Mouse (Mus musculus): Measurements from ENCODE around the gene Gucy2c. TPM values are rescaled to one million over a fixed set of nuclear protein-coding genes. Genes with fewer than 3 reads are reported as not detected.

The Gucy2c gene
- polyA plus RNA-seq, 1 experiment from 2014 or later, result 0.05 TPM

GRCm38 (mm10) chr6:136809673-136810072 lies 28.1 kb upstream of the Gucy2c start:
- Histone ChIP-seq H3K4me3 (peak overlapping the region; percentile 85; the same call in 1 of the 2 replicates), H3K4me1 (replicated peaks) (peaks cover 24% of the 10 kb centered on the region), H3K27me3 (ENCODE audit: insufficient read depth, poor library complexity, severe bottlenecking) (no peaks in the 10 kb centered on the region), H3K27ac (no peak overlapping the region), H3K36me3 (peaks cover 47% of the 10 kb centered on the region), H3K9me3 (no peaks in the 10 kb centered on the region)
- no peak for DNase-seq (ENCODE audit: low spot score)
- 77% methylated on average over 13 of the region's 13 CpGs for WGBS

GRCm38 (mm10) chr6:136809077-136809476 lies 27.5 kb upstream of the Gucy2c start:
- Histone ChIP-seq H3K27me3 (ENCODE audit: insufficient read depth, poor library complexity, severe bottlenecking) (no peaks in the 10 kb centered on the region), H3K4me1 (replicated peaks) (peaks cover 26% of the 10 kb centered on the region), H3K27ac (peak overlapping the region; percentile 85; the same call in 1 of the 2 replicates), H3K36me3 (peaks cover 41% of the 10 kb centered on the region), H3K9me3 (no peaks in the 10 kb centered on the region), H3K4me3 (peak overlapping the region; percentile 85)
- 41% methylated on average over 14 of the region's 14 CpGs for WGBS
- no peak for DNase-seq (ENCODE audit: low spot score)

GRCm38 (mm10) chr6:136808631-136809046 lies 27.1 kb upstream of the Gucy2c start:
- peaks cover 26% of the 10 kb centered on the region for H3K4me1 ChIP-seq (replicated peaks)
- peak; percentile 23 for DNase-seq (ENCODE audit: low spot score)
- peak overlapping the region; percentile 85 for H3K27ac ChIP-seq
- no peaks in the 10 kb centered on the region for H3K9me3 ChIP-seq
- 1% methylated on average over 28 of the region's 28 CpGs for WGBS
- H3K27me3 ChIP-seq (ENCODE audit: insufficient read depth, poor library complexity, severe bottlenecking), result no peaks in the 10 kb centered on the region
- peaks cover 37% of the 10 kb centered on the region for H3K36me3 ChIP-seq
- peak overlapping the region; percentile 85 for H3K4me3 ChIP-seq

- DNase-seq (ENCODE audit: low spot score), result peak; percentile 97
- peak within 1 kb of the TSS; percentile 85 for H3K27ac ChIP-seq
- peaks cover 31% of the 10 kb centered on the region for H3K36me3 ChIP-seq
- H3K9me3 ChIP-seq, result no peaks in the 10 kb centered on the region
- peaks cover 32% of the 10 kb centered on the region for H3K4me1 ChIP-seq (replicated peaks)
- no peaks in the 10 kb centered on the region for H3K27me3 ChIP-seq (ENCODE audit: insufficient read depth, poor library complexity, severe bottlenecking)
- peak within 1 kb of the TSS; percentile 85 for H3K4me3 ChIP-seq
- under 1% methylated on average over 34 of the region's 34 CpGs for WGBS
Observed at GRCm38 (mm10) chr6:136808014-136808417, 26.5 kb upstream of the Gucy2c start, which contains the start of gene H2afj. H2afj (plus strand) TSS chr6:136808244.

GRCm38 (mm10) chr6:136807395-136808013 lies 25.9 kb upstream of the Gucy2c start:
- Histone ChIP-seq H3K9me3 (no peaks in the 10 kb centered on the region), H3K36me3 (peaks cover 26% of the 10 kb centered on the region), H3K27me3 (ENCODE audit: insufficient read depth, poor library complexity, severe bottlenecking) (no peaks in the 10 kb centered on the region), H3K4me1 (replicated peaks) (peaks cover 35% of the 10 kb centered on the region), H3K4me3 (peak overlapping the region; percentile 85), H3K27ac (peak overlapping the region; percentile 85)
- DNase-seq (ENCODE audit: low spot score), result peak; percentile 20
- WGBS, result 23% methylated on average over 18 of the region's 18 CpGs

GRCm38 (mm10) chr6:136806819-136807218 lies 25.3 kb upstream of the Gucy2c start:
- H3K27ac ChIP-seq, result peak overlapping the region; percentile 85
- 0 out of 2 replicates have a peak overlapping the region, but pooled peaks have one; percentile 85 for H3K4me3 ChIP-seq
- no peaks in the 10 kb centered on the region for H3K9me3 ChIP-seq
- H3K27me3 ChIP-seq (ENCODE audit: insufficient read depth, poor library complexity, severe bottlenecking), result no peaks in the 10 kb centered on the region
- 62% methylated on average over 5 of the region's 5 CpGs for WGBS
- no peak for DNase-seq (ENCODE audit: low spot score)
- peaks cover 19% of the 10 kb centered on the region for H3K36me3 ChIP-seq
- peaks cover 35% of the 10 kb centered on the region for H3K4me1 ChIP-seq (replicated peaks)

GRCm38 (mm10) chr6:136805409-136805775 lies 23.8 kb upstream of the Gucy2c start:
- 90% methylated on average over 1 of the region's 1 CpGs for WGBS
- peaks cover 8% of the 10 kb centered on the region; the same call in 1 of the 2 replicates for H3K36me3 ChIP-seq
- H3K4me1 ChIP-seq (replicated peaks), result peaks cover 35% of the 10 kb centered on the region
- H3K27me3 ChIP-seq (ENCODE audit: insufficient read depth, poor library complexity, severe bottlenecking), result no peaks in the 10 kb centered on the region
- no peak overlapping the region for H3K4me3 ChIP-seq
- no peak for DNase-seq (ENCODE audit: low spot score)
- H3K9me3 ChIP-seq, result no peaks in the 10 kb centered on the region
- H3K27ac ChIP-seq, result no peak overlapping the region

- Histone ChIP-seq H3K4me1 (replicated peaks) (peaks cover 35% of the 10 kb centered on the region), H3K27ac (peak overlapping the region; percentile 100), H3K4me3 (peak overlapping the region; percentile 76), H3K27me3 (ENCODE audit: insufficient read depth, poor library complexity, severe bottlenecking) (no peaks in the 10 kb centered on the region), H3K9me3 (no peaks in the 10 kb centered on the region), H3K36me3 (peaks cover 3% of the 10 kb centered on the region; the same call in 1 of the 2 replicates)
- DNase-seq (ENCODE audit: low spot score), result no peak
- WGBS, result 39% methylated on average over 9 of the region's 9 CpGs
Observed at GRCm38 (mm10) chr6:136804705-136805408, 23.3 kb upstream of the Gucy2c start.

- Histone ChIP-seq H3K9me3 (no peaks in the 10 kb centered on the region), H3K27ac (peak within 1 kb of the TSS; percentile 100)
- DNase-seq (ENCODE audit: low spot score), result peak; percentile 92
Observed at GRCm38 (mm10) chr6:136803739-136804633, 22.4 kb upstream of the Gucy2c start, which contains the start of gene Hist4h4. Hist4h4 (minus strand) TSS chr6:136804415.

GRCm38 (mm10) chr6:136803093-136803738 lies 21.7 kb upstream of the Gucy2c start:
- Histone ChIP-seq H3K4me3 (peak overlapping the region; percentile 76), H3K36me3 (no peaks in the 10 kb centered on the region), H3K9me3 (no peaks in the 10 kb centered on the region), H3K27me3 (ENCODE audit: insufficient read depth, poor library complexity, severe bottlenecking) (no peaks in the 10 kb centered on the region), H3K27ac (peak overlapping the region; percentile 100), H3K4me1 (replicated peaks) (peaks cover 21% of the 10 kb centered on the region)
- DNase-seq (ENCODE audit: low spot score), result no peak
- 28% methylated on average over 12 of the region's 12 CpGs for WGBS

More at GRCm38 (mm10) chr6:136803739-136804633, 22.4 kb upstream of the Gucy2c start, which contains the start of gene Hist4h4:
- Histone ChIP-seq H3K27me3 (ENCODE audit: insufficient read depth, poor library complexity, severe bottlenecking) (no peaks in the 10 kb centered on the region), H3K4me3 (peak within 1 kb of the TSS; percentile 76), H3K4me1 (replicated peaks) (peaks cover 26% of the 10 kb centered on the region), H3K36me3 (no peaks in the 10 kb centered on the region)
- under 1% methylated on average over 50 of the region's 50 CpGs for WGBS

GRCm38 (mm10) chr6:136801274-136801673 lies 19.7 kb upstream of the Gucy2c start:
- no peak overlapping the region for H3K27ac ChIP-seq
- no peaks in the 10 kb centered on the region for H3K27me3 ChIP-seq (ENCODE audit: insufficient read depth, poor library complexity, severe bottlenecking)
- H3K9me3 ChIP-seq, result no peaks in the 10 kb centered on the region
- H3K4me1 ChIP-seq (replicated peaks), result peaks cover 15% of the 10 kb centered on the region
- DNase-seq (ENCODE audit: low spot score), result no peak
- no peaks in the 10 kb centered on the region for H3K36me3 ChIP-seq
- H3K4me3 ChIP-seq, result no peak overlapping the region
- 90% methylated on average over 6 of the region's 6 CpGs for WGBS

GRCm38 (mm10) chr6:136800710-136801109 lies 19.1 kb upstream of the Gucy2c start:
- no peaks in the 10 kb centered on the region for H3K9me3 ChIP-seq
- no peaks in the 10 kb centered on the region for H3K27me3 ChIP-seq (ENCODE audit: insufficient read depth, poor library complexity, severe bottlenecking)
- H3K4me3 ChIP-seq, result no peak overlapping the region
- H3K36me3 ChIP-seq, result no peaks in the 10 kb centered on the region
- WGBS, result 91% methylated on average over 8 of the region's 8 CpGs
- H3K27ac ChIP-seq, result no peak overlapping the region
- H3K4me1 ChIP-seq (replicated peaks), result peaks cover 15% of the 10 kb centered on the region
- DNase-seq (ENCODE audit: low spot score), result no peak

Measured in hindbrain, embryonic 10.5 days (tissue).